Mouse (Mus musculus) ovary, adult 18-20 months (tissue): ENCODE results near the gene Cyth1.

Experiments
- DNase-seq: peaks from one replicate; pipeline ENCODE4 v3.0.0; 2022; ENCODE audit warnings: low spot score, mixed read lengths

Gene Cyth1

GRCm38 (mm10) chr11:118200834-118201830 lies 47.3 kb downstream of the Cyth1 start:
- DNase-seq: no peak

GRCm38 (mm10) chr11:118198296-118198600 lies 50.1 kb downstream of the Cyth1 start:
- DNase-seq: no peak

- DNase-seq: no peak
Observed at GRCm38 (mm10) chr11:118197508-118198295, 50.7 kb downstream of the Cyth1 start.

- no peak for DNase-seq
Observed at GRCm38 (mm10) chr11:118196824-118197388, 51.5 kb downstream of the Cyth1 start.

GRCm38 (mm10) chr11:118193390-118194147 lies 54.8 kb downstream of the Cyth1 start:
- no peak for DNase-seq

GRCm38 (mm10) chr11:118192973-118193372 lies 55.4 kb downstream of the Cyth1 start:
- no peak for DNase-seq

- DNase-seq: no peak
Observed at GRCm38 (mm10) chr11:118182768-118183167, 65.6 kb downstream of the Cyth1 start.

- DNase-seq: no peak
Observed at GRCm38 (mm10) chr11:118182353-118182752, 66.0 kb downstream of the Cyth1 start.

GRCm38 (mm10) chr11:118180199-118180598 lies 68.2 kb downstream of the Cyth1 start:
- no peak for DNase-seq

- no peak for DNase-seq
Observed at GRCm38 (mm10) chr11:118178236-118178635, 70.2 kb downstream of the Cyth1 start.

- no peak for DNase-seq
Observed at GRCm38 (mm10) chr11:118174752-118175151, 73.6 kb downstream of the Cyth1 start.

GRCm38 (mm10) chr11:118172768-118173167 lies 75.6 kb downstream of the Cyth1 start:
- DNase-seq: no peak

GRCm38 (mm10) chr11:118170333-118170732 lies 78.1 kb downstream of the Cyth1 start:
- no peak for DNase-seq

GRCm38 (mm10) chr11:118168714-118169113 lies 79.7 kb downstream of the Cyth1 start:
- DNase-seq: no peak

GRCm38 (mm10) chr11:118166626-118167025 lies 81.8 kb downstream of the Cyth1 start:
- no peak for DNase-seq

- DNase-seq: no peak
Observed at GRCm38 (mm10) chr11:118165681-118166080, 82.7 kb downstream of the Cyth1 start.

- DNase-seq: no peak
Observed at GRCm38 (mm10) chr11:118164566-118164965, 83.8 kb downstream of the Cyth1 start.

GRCm38 (mm10) chr11:118162245-118162644 lies 86.1 kb downstream of the Cyth1 start:
- DNase-seq: no peak

GRCm38 (mm10) chr11:118161240-118161639 lies 87.2 kb downstream of the Cyth1 start:
- no peak for DNase-seq

GRCm38 (mm10) chr11:118160763-118161162 lies 87.6 kb downstream of the Cyth1 start:
- DNase-seq: no peak

GRCm38 (mm10) chr11:118158753-118159152 lies 89.6 kb downstream of the Cyth1 start:
- DNase-seq: no peak
